Mouse (Mus musculus) ovary, postnatal 14 days (tissue): Measurements from ENCODE around the gene Sct.

ENCODE experiments used
- DNase-seq: peaks from one replicate; pipeline ENCODE4 v3.0.0; 2022; ENCODE audit warnings: low spot score

Sct gene

GRCm38 (mm10) chr7:141278766-141279590 is at the start of gene Sct:
Gene Sct (minus strand): TSS chr7:141279133.
- no peak for DNase-seq

GRCm38 (mm10) chr7:141328373-141328990 is 49.5 kb upstream of the Sct start:
- DNase-seq, result no peak

- DNase-seq, result peak; percentile 97
Measured at GRCm38 (mm10) chr7:141327469-141328372, 48.8 kb upstream of the Sct start, which contains the start of the genes Deaf1 and Tmem80. Gene Deaf1 (minus strand): TSS chr7:141327690. Gene Tmem80 (plus strand): TSS chr7:141327739.

GRCm38 (mm10) chr7:141326546-141327446 is 47.9 kb upstream of the Sct start:
- DNase-seq, result no peak

GRCm38 (mm10) chr7:141324686-141325085 is 45.8 kb upstream of the Sct start:
- DNase-seq, result no peak

GRCm38 (mm10) chr7:141319446-141319845 is 40.5 kb upstream of the Sct start:
- no peak for DNase-seq

GRCm38 (mm10) chr7:141317619-141318132 is 38.7 kb upstream of the Sct start:
- no peak for DNase-seq

- DNase-seq, result no peak
Measured at GRCm38 (mm10) chr7:141315974-141316373, 37.0 kb upstream of the Sct start.

GRCm38 (mm10) chr7:141315076-141315475 is 36.1 kb upstream of the Sct start:
- DNase-seq, result no peak

GRCm38 (mm10) chr7:141314416-141314815 is 35.5 kb upstream of the Sct start:
- DNase-seq, result no peak

- DNase-seq, result no peak
Measured at GRCm38 (mm10) chr7:141304537-141304936, 25.6 kb upstream of the Sct start.

GRCm38 (mm10) chr7:141302702-141303268 is 23.9 kb upstream of the Sct start:
- no peak for DNase-seq

- DNase-seq, result no peak
Measured at GRCm38 (mm10) chr7:141301386-141301785, 22.5 kb upstream of the Sct start.

- DNase-seq, result no peak
Measured at GRCm38 (mm10) chr7:141299175-141299574, 20.2 kb upstream of the Sct start.

- no peak for DNase-seq
Measured at GRCm38 (mm10) chr7:141297926-141298650, 19.2 kb upstream of the Sct start.

GRCm38 (mm10) chr7:141294479-141294878 is 15.5 kb upstream of the Sct start:
- DNase-seq, result no peak

GRCm38 (mm10) chr7:141293852-141294471 is 15.0 kb upstream of the Sct start:
- DNase-seq, result no peak

GRCm38 (mm10) chr7:141292583-141293388 is 13.9 kb upstream of the Sct start:
- DNase-seq, result no peak
